Mouse (Mus musculus) forebrain, embryonic 11.5 days (tissue): Measurements from ENCODE around the gene Brinp2. TPM values are rescaled to one million over a fixed set of nuclear protein-coding genes. Genes with fewer than 3 reads are reported as not detected.

Source experiments
- ATAC-seq: fragments of 200-750 bp; cut with Nextera tagmentation; replicated peaks from 2 replicates; pipeline ENCODE4 v1.8.0; 2017; ENCODE audit warnings: moderate TSS enrichment; ENCODE audit not compliant: low FRiP score
- DNase-seq: peaks from one replicate; pipeline ENCODE4 v3.0.0-alpha.2; 2017; ENCODE audit warnings: low spot score
- H3K27ac ChIP-seq: fragments of 300-500 bp; sonication (generic); 2 replicates; pipeline ENCODE4 v1.5.1; 2014; ENCODE audit warnings: low read depth, low read length
- H3K27me3 ChIP-seq: fragments of 300-500 bp; sonication (generic); 2 replicates; pipeline ENCODE4 v1.6.1; 2014; ENCODE audit warnings: mild to moderate bottlenecking, low read length, mixed read lengths; ENCODE audit not compliant: control insufficient read depth, insufficient read depth
- H3K36me3 ChIP-seq: fragments of 300-500 bp; sonication (generic); 2 replicates; pipeline ENCODE4 v1.6.1; 2014; ENCODE audit warnings: mild to moderate bottlenecking, low read length, moderate library complexity, mixed read lengths; ENCODE audit not compliant: control insufficient read depth, insufficient read depth
- H3K4me1 ChIP-seq: fragments of 300-500 bp; sonication (generic); replicated peaks from 2 replicates; pipeline ENCODE4 v1.6.1; 2014; ENCODE audit warnings: low read length, mixed read lengths; ENCODE audit not compliant: control insufficient read depth, insufficient read depth
- H3K4me2 ChIP-seq: fragments of 300-500 bp; sonication (generic); 2 replicates; pipeline ENCODE4 v1.6.1; 2014; ENCODE audit warnings: low read depth, mild to moderate bottlenecking, low read length, moderate library complexity, mixed read lengths; ENCODE audit not compliant: severe bottlenecking
- H3K4me3 ChIP-seq: fragments of 300-500 bp; sonication (generic); 2 replicates; pipeline ENCODE4 v1.5.1; 2014; ENCODE audit warnings: low read depth, low read length
- H3K9ac ChIP-seq: fragments of 300-500 bp; sonication (generic); 2 replicates; pipeline ENCODE4 v1.6.1; 2014; ENCODE audit warnings: low read length
- H3K9me3 ChIP-seq: fragments of 300-500 bp; sonication (generic); 2 replicates; pipeline ENCODE4 v1.6.1; 2016; ENCODE audit warnings: low read length, mixed read lengths; ENCODE audit not compliant: control insufficient read depth
- WGBS: fragments of 180-500 bp; shearing (Covaris S2); extraction: QIAGEN DNeasy Blood & Tissue Kit; methylation state at CpG from one replicate; pipeline ENCODE4 v1.1.7; 2014; 5-methylcytosine and 5-hydroxymethylcytosine counted together
- polyA plus RNA-seq: library from polyadenylated mRNA; unstranded; fragments of >200 nt; fragmentation: Nextera tagmentation; extraction: Ambion mirVana; gene quantifications from 2 replicates; pipeline ENCODE4 v1.2.1, GENCODE M21; 2014

Gene Brinp2
- polyA plus RNA-seq, 1 experiment from 2014 or later = 6.2 TPM

GRCm38 (mm10) chr1:158246476-158247153 lies 109.5 kb downstream of the Brinp2 start:
- DNase-seq (no peak), ATAC-seq (no peak)
- H3K9me3 ChIP-seq = no peaks in the 10 kb centered on the region
- no peaks in the 10 kb centered on the region for H3K36me3 ChIP-seq
- no peak overlapping the region for H3K9ac ChIP-seq
- WGBS = 97% methylated on average over 14 of the region's 14 CpGs
- H3K27me3 ChIP-seq = no peaks in the 10 kb centered on the region
- no peaks in the 10 kb centered on the region for H3K4me1 ChIP-seq
- H3K4me3 ChIP-seq = no peak overlapping the region
- no peak overlapping the region for H3K4me2 ChIP-seq
- H3K27ac ChIP-seq = no peak overlapping the region

- Histone ChIP-seq H3K4me2 (no peak overlapping the region), H3K36me3 (no peaks in the 10 kb centered on the region), H3K9ac (no peak overlapping the region), H3K4me3 (no peak overlapping the region), H3K9me3 (no peaks in the 10 kb centered on the region), H3K4me1 (no peaks in the 10 kb centered on the region), H3K27me3 (no peaks in the 10 kb centered on the region), H3K27ac (no peak overlapping the region)
- ATAC-seq (no peak), DNase-seq (no peak)
- WGBS = 81% methylated on average over 8 of the region's 8 CpGs
These were observed 110.6 kb downstream of the Brinp2 start for GRCm38 (mm10) chr1:158245486-158245885.

- no peak overlapping the region for H3K9ac ChIP-seq
- H3K4me1 ChIP-seq = no peaks in the 10 kb centered on the region
- H3K27me3 ChIP-seq = no peaks in the 10 kb centered on the region
- H3K27ac ChIP-seq = no peak overlapping the region
- no peaks in the 10 kb centered on the region for H3K36me3 ChIP-seq
- DNase-seq = no peak
- ATAC-seq = no peak
- no peaks in the 10 kb centered on the region for H3K9me3 ChIP-seq
- WGBS = 90% methylated on average over 3 of the region's 3 CpGs
- H3K4me3 ChIP-seq = no peak overlapping the region
- H3K4me2 ChIP-seq = no peak overlapping the region
These were observed 112.1 kb downstream of the Brinp2 start for GRCm38 (mm10) chr1:158244016-158244415.

- DNase-seq (no peak), ATAC-seq (no peak)
- Histone ChIP-seq H3K4me3 (no peak overlapping the region), H3K4me2 (no peak overlapping the region), H3K9me3 (no peaks in the 10 kb centered on the region), H3K9ac (no peak overlapping the region), H3K27me3 (no peaks in the 10 kb centered on the region), H3K36me3 (no peaks in the 10 kb centered on the region), H3K27ac (no peak overlapping the region), H3K4me1 (no peaks in the 10 kb centered on the region)
- WGBS = 91% methylated on average over 2 of the region's 2 CpGs
These were observed 114.1 kb downstream of the Brinp2 start for GRCm38 (mm10) chr1:158241848-158242556.

GRCm38 (mm10) chr1:158239841-158240240 lies 116.3 kb downstream of the Brinp2 start:
- WGBS = 97% methylated on average over 2 of the region's 2 CpGs
- no peak for DNase-seq

GRCm38 (mm10) chr1:158238722-158239121 lies 117.4 kb downstream of the Brinp2 start:
- H3K4me1 ChIP-seq = no peaks in the 10 kb centered on the region
- ATAC-seq = no peak
- no peak overlapping the region for H3K9ac ChIP-seq
- no peak overlapping the region for H3K27ac ChIP-seq
- H3K27me3 ChIP-seq = no peaks in the 10 kb centered on the region
- H3K4me2 ChIP-seq = no peak overlapping the region
- H3K36me3 ChIP-seq = no peaks in the 10 kb centered on the region
- DNase-seq = no peak
- H3K9me3 ChIP-seq = no peaks in the 10 kb centered on the region
- no peak overlapping the region for H3K4me3 ChIP-seq
- 45% methylated on average over 4 of the region's 4 CpGs for WGBS

More at GRCm38 (mm10) chr1:158239841-158240240, 116.3 kb downstream of the Brinp2 start:
- H3K27ac ChIP-seq = no peak overlapping the region
- no peak for ATAC-seq
- H3K9ac ChIP-seq = no peak overlapping the region
- H3K4me3 ChIP-seq = no peak overlapping the region
- H3K9me3 ChIP-seq = no peaks in the 10 kb centered on the region
- no peak overlapping the region for H3K4me2 ChIP-seq
- no peaks in the 10 kb centered on the region for H3K36me3 ChIP-seq
- no peaks in the 10 kb centered on the region for H3K27me3 ChIP-seq
- H3K4me1 ChIP-seq = no peaks in the 10 kb centered on the region

GRCm38 (mm10) chr1:158228687-158229224 lies 127.4 kb downstream of the Brinp2 start:
- Histone ChIP-seq H3K4me1 (no peaks in the 10 kb centered on the region), H3K9ac (no peak overlapping the region), H3K27ac (no peak overlapping the region), H3K4me3 (no peak overlapping the region), H3K9me3 (no peaks in the 10 kb centered on the region), H3K36me3 (no peaks in the 10 kb centered on the region), H3K4me2 (no peak overlapping the region), H3K27me3 (no peaks in the 10 kb centered on the region)
- WGBS = 95% methylated on average over 9 of the region's 9 CpGs
- no peak for ATAC-seq
- DNase-seq = no peak

GRCm38 (mm10) chr1:158227239-158227638 lies 128.9 kb downstream of the Brinp2 start:
- no peaks in the 10 kb centered on the region for H3K9me3 ChIP-seq
- H3K9ac ChIP-seq = no peak overlapping the region
- no peak overlapping the region for H3K4me2 ChIP-seq
- no peaks in the 10 kb centered on the region for H3K27me3 ChIP-seq
- H3K36me3 ChIP-seq = no peaks in the 10 kb centered on the region
- ATAC-seq (no peak), DNase-seq (no peak)
- H3K4me1 ChIP-seq = no peaks in the 10 kb centered on the region
- 75% methylated on average over 2 of the region's 2 CpGs for WGBS
- no peak overlapping the region for H3K27ac ChIP-seq
- H3K4me3 ChIP-seq = no peak overlapping the region
